Comparison of ENCODE assay signal across 13 mouse cellular contexts in the genomic region with DNA sequence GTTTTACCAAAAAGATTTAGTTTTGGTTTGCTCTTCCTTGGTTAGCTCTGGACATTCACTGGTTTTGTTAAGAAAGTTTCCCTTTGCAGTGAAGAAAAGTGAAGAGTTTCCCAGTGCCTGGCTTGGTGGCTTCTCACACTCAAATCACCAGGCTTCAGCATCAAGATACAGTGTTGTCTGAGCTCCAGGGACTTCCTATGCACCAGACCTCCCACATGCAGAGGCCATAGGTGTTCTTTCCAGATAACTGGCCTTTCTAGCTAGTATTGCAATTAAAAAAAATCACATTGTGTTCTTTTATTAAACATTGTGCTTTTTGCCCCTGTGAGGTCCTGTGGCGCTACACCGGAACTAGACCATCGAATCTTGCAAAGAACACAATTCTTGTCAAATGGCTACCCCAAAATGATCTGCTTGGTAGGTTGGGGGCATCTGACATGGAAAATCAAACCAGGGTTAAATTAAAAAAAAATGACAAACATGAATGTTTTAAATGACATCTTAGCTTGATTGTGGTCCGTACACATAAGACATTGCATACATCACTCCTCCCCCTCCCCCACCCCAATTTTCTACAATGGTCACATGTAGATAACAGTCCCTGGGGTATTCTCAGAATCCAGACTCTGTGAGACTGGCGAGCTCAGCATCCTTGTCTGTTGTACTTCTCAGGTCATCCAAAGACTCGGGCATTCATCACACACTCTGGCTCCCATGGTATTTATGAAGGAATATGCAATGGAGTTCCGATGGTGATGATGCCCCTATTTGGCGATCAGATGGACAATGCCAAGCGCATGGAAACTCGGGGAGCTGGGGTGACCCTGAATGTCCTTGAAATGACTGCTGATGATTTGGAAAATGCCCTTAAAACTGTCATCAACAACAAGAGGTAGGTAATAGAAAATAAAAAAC. TPM values are rescaled to one million over a fixed set of nuclear protein-coding genes. Genes with fewer than 3 reads are reported as not detected.
DNase-seq lines count a peak whose midpoint lies in the region; ATAC-seq lines count a peak whose summit lies in the region.
"Had no signal": no experiment of that assay in that cellular context is flagged by ENCODE, and none has a peak within 500 bp of the region (broad histone marks: within the 10 kb centered on the region; RNA-seq: fewer than 3 reads in every experiment).

No protein-coding gene starts in this region.

- H3K27ac ChIP-seq in kidney, embryonic 15.5 days, result no peak overlapping the region

- ATAC-seq in CD4-positive, CD25-positive, alpha-beta regulatory T cell, adult 4 months, result no peak
- ATAC-seq in kidney, embryonic 15.5 days (replicated peaks; ENCODE audit: low FRiP score), result 0 out of 2 replicates have a peak, but pooled peaks have one; percentile 2
- no peak for ATAC-seq in cerebellum, adult (ENCODE audit: insufficient number of reproducible peaks, low FRiP score, low TSS enrichment)
- ATAC-seq: inflammation-experienced regulatory T-cells, adult 6 months had no signal

- no peak overlapping the region for H3K9ac ChIP-seq in kidney, embryonic 15.5 days

- H3K4me3 ChIP-seq in kidney, embryonic 15.5 days (replicated peaks), result no peak overlapping the region

- 73% methylated on average over 10 of the region's 10 CpGs for WGBS in kidney, embryonic 15.5 days

- H3K36me3 ChIP-seq in kidney, embryonic 15.5 days, result no peaks in the 10 kb centered on the region

- no peak overlapping the region for H3K4me2 ChIP-seq in kidney, embryonic 15.5 days

- H3K9me3 ChIP-seq in kidney, embryonic 15.5 days (replicated peaks), result peaks cover 59% of the 10 kb centered on the region

- H3K4me1 ChIP-seq in kidney, embryonic 15.5 days, result no peaks in the 10 kb centered on the region

- peak; percentile 16 for DNase-seq in CD4-positive, CD25-positive, alpha-beta regulatory T cell, adult 2 months (ENCODE audit: low read depth, low spot score)
- DNase-seq in kidney, adult 9 months, result no peak
- peak; percentile 4 for DNase-seq in 3134 (ENCODE audit: extremely low read depth, insufficient read length, low spot score)
- peak; percentile 10 for DNase-seq in embryo, embryonic 9.5 days (ENCODE audit: extremely low spot score)
- DNase-seq in urinary bladder, adult 18-20 months (ENCODE audit: low spot score in 2 of 2), result no peak
- DNase-seq: cerebellum, adult 11-12 months; lung, adult 2 months had no signal

- no peaks in the 10 kb centered on the region for H3K27me3 ChIP-seq in kidney, embryonic 15.5 days

RNA-seq across cellular contexts. Expression of a gene that starts 4.0 kb away (rescaled TPM):
- not detected for polyA plus RNA-seq in CD4-positive, CD25-positive, alpha-beta regulatory T cell, adult 4 months (2017; shearing (Covaris generic))
- 1.2 and 1.8 TPM in 2 replicates for polyA plus RNA-seq in kidney, embryonic 15.5 days (2015; fragmentation: Nextera tagmentation; extraction: Ambion mirVana)
- polyA plus RNA-seq: C2C12; inflammation-experienced regulatory T-cells, adult 6 months; neural tube, embryonic 14.5 days had no signal

RNA-seq across cellular contexts. Expression of a gene that starts 10.1 kb away (rescaled TPM):
- polyA plus RNA-seq in CD4-positive, CD25-positive, alpha-beta regulatory T cell, adult 4 months (2017; shearing (Covaris generic)), result under 1 TPM; 0.63 to 0.73 TPM
- 10.7 TPM in 2 replicates for polyA plus RNA-seq in kidney, embryonic 15.5 days (2015; fragmentation: Nextera tagmentation; extraction: Ambion mirVana)
- polyA plus RNA-seq: C2C12 had no signal

RNA-seq across cellular contexts. Expression of a gene that starts 11.1 kb away (rescaled TPM):
- 1 to 10 TPM; 1.4 to 1.6 TPM for polyA plus RNA-seq in CD4-positive, CD25-positive, alpha-beta regulatory T cell, adult 4 months (2017; shearing (Covaris generic))
- 1.3 and 1.8 TPM in 2 replicates for polyA plus RNA-seq in kidney, embryonic 15.5 days (2015; fragmentation: Nextera tagmentation; extraction: Ambion mirVana)

RNA-seq across cellular contexts. Expression of a gene that starts 15.3 kb away (rescaled TPM):
- polyA plus RNA-seq in CD4-positive, CD25-positive, alpha-beta regulatory T cell, adult 4 months (2017; shearing (Covaris generic)), result not detected
- 27.5 and 28.9 TPM in 2 replicates for polyA plus RNA-seq in kidney, embryonic 15.5 days (2015; fragmentation: Nextera tagmentation; extraction: Ambion mirVana)
- polyA plus RNA-seq: C2C12; inflammation-experienced regulatory T-cells, adult 6 months had no signal

RNA-seq across cellular contexts. Expression of a gene that starts 49.9 kb away (rescaled TPM):
- polyA plus RNA-seq in CD4-positive, CD25-positive, alpha-beta regulatory T cell, adult 4 months (2017; shearing (Covaris generic)), result not detected
- not detected in 2 replicates for polyA plus RNA-seq in kidney, embryonic 15.5 days (2015; fragmentation: Nextera tagmentation; extraction: Ambion mirVana)
- polyA plus RNA-seq: C2C12; inflammation-experienced regulatory T-cells, adult 6 months; neural tube, embryonic 14.5 days had no signal

Comparison
In these comparisons a context has a peak if more than half of its experiments do, and no peak if none do; other contexts are left out.
1. DNase-seq: peak in CD4-positive, CD25-positive, alpha-beta regulatory T cell, adult 2 months (single experiment), 3134 (single experiment) and embryo, embryonic 9.5 days (single experiment); none in kidney, adult 9 months (single experiment) and urinary bladder, adult 18-20 months (0 of 2).